Mouse (Mus musculus) liver, embryonic 14.5 days (tissue): ENCODE measurements around the gene Cnot8.

Experiments used
- CTCF ChIP-seq: IDR thresholded peaks from 2 replicates; pipeline ENCODE4 v1.5.1; 2016; ENCODE audit warnings: antibody characterized with exemption, low read depth, control low read depth
- EP300 ChIP-seq: IDR thresholded peaks from 2 replicates; pipeline ENCODE4 v1.6.1; 2016; ENCODE audit warnings: antibody characterized with exemption, low read depth

DNA sequence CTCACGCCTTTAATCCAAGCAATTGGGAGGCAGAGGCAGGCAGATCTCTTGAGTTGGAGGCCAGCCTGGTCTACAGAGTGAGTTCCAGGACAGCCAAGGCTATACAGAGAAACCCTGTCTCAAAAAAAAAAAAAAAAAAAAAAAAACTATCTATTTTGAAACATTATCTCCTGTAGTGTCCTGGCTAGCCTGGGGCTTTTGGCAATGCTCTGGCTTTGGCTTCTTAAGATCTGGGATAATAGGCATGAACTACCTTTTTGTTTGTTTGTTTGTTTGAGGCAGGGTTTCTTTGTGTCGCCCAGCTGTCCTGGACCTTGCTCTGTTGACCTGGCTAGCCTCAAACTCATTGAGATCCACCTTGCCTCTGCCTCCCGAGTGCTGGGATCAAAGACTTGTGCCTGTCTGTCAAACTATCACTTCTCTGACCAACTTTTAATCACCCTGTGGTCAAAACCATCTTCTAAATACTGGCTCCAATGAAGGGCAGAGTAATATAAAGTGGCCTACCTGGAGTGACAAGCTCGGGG lies 2.7 kb upstream of the Cnot8 start:
- TF ChIP-seq EP300 (no peak), CTCF (no peak)
